Mouse (Mus musculus) lung, embryonic 14.5 days (tissue): ENCODE measurements around the gene Bmp2. TPM values are rescaled to one million over a fixed set of nuclear protein-coding genes. Genes with fewer than 3 reads are reported as not detected.

Experiments used
- ATAC-seq: fragments of 200-750 bp; cut with Nextera tagmentation; 2 replicates; pipeline ENCODE4 v1.8.0; 2017; ENCODE audit warnings: mild to moderate bottlenecking, moderate TSS enrichment, moderate library complexity; ENCODE audit not compliant: insufficient read depth
- DNase-seq: peaks from one replicate; pipeline ENCODE4 v3.0.0-alpha.2; 2015
- H3K27ac ChIP-seq: fragments of 300-500 bp; sonication (generic); 2 replicates; pipeline ENCODE4 v1.5.1; 2014; ENCODE audit warnings: low read depth, mild to moderate bottlenecking, moderate library complexity
- H3K27me3 ChIP-seq: fragments of 300-500 bp; sonication (generic); 2 replicates; pipeline ENCODE4 v1.6.1; 2014; ENCODE audit warnings: low read length, control low read depth; ENCODE audit not compliant: insufficient read depth
- H3K36me3 ChIP-seq: fragments of 300-500 bp; sonication (generic); 2 replicates; pipeline ENCODE4 v1.6.1; 2014; ENCODE audit warnings: control low read depth; ENCODE audit not compliant: insufficient read depth
- H3K4me1 ChIP-seq: fragments of 300-500 bp; sonication (generic); 2 replicates; pipeline ENCODE4 v1.6.1; 2014; ENCODE audit warnings: antibody characterized with exemption, control low read depth; ENCODE audit not compliant: insufficient read depth
- H3K4me2 ChIP-seq: fragments of 300-500 bp; sonication (generic); 2 replicates; pipeline ENCODE4 v1.6.1; 2014; ENCODE audit warnings: mild to moderate bottlenecking
- H3K4me3 ChIP-seq: fragments of 300-500 bp; sonication (generic); 2 replicates; pipeline ENCODE4 v1.5.1; 2014; ENCODE audit warnings: low read depth, low read length
- H3K9ac ChIP-seq: fragments of 300-500 bp; sonication (generic); 2 replicates; pipeline ENCODE4 v1.6.1; 2014
- H3K9me3 ChIP-seq: fragments of 300-500 bp; sonication (generic); 2 replicates; pipeline ENCODE4 v1.6.1; 2016; ENCODE audit warnings: low read depth, low read length, control low read depth
- CTCF ChIP-seq: IDR thresholded peaks from 2 replicates; pipeline ENCODE4 v1.5.1; 2016; ENCODE audit warnings: antibody characterized with exemption, low read depth
- WGBS: fragments of 180-500 bp; shearing (Covaris S2); extraction: QIAGEN DNeasy Blood & Tissue Kit; methylation state at CpG from one replicate; pipeline ENCODE4 v1.1.7; 2014; 5-methylcytosine and 5-hydroxymethylcytosine counted together
- microRNA-seq: library from miRNA; unstranded; fragments of <30 nt; microRNA quantifications from one replicate; pipeline ENCODE4, GENCODE M21; 2016; ENCODE audit warnings: borderline number of aligned reads
- polyA plus RNA-seq: library from polyadenylated mRNA; unstranded; fragments of >200 nt; fragmentation: Nextera tagmentation; extraction: Ambion mirVana; gene quantifications from 2 replicates; pipeline ENCODE4 v1.2.1, GENCODE M21; 2014

Bmp2 gene
- polyA plus RNA-seq, 1 experiment from 2014 or later = 3.2 TPM

- peak; percentile 64 for DNase-seq
- no peak overlapping the region for H3K27ac ChIP-seq
- no peak overlapping the region for H3K4me2 ChIP-seq
- no peaks in the 10 kb centered on the region for H3K36me3 ChIP-seq
- 40% methylated on average over 14 of the region's 14 CpGs for WGBS
- no peaks in the 10 kb centered on the region for H3K27me3 ChIP-seq
- no peak overlapping the region for H3K9ac ChIP-seq
- no peak for TF ChIP-seq CTCF
- H3K4me3 ChIP-seq = no peak overlapping the region
- H3K4me1 ChIP-seq = no peaks in the 10 kb centered on the region
- peak; percentile 42; the same call in 1 of the 2 replicates for ATAC-seq
- H3K9me3 ChIP-seq = no peaks in the 10 kb centered on the region
These were observed 14.2 kb downstream of the Bmp2 start for GRCm38 (mm10) chr2:133565995-133566710.

GRCm38 (mm10) chr2:133591562-133592255 lies 39.8 kb downstream of the Bmp2 start:
- H3K4me3 ChIP-seq = no peak overlapping the region
- DNase-seq (no peak), ATAC-seq (no peak)
- no peak overlapping the region for H3K27ac ChIP-seq
- no peak overlapping the region for H3K4me2 ChIP-seq
- H3K36me3 ChIP-seq = no peaks in the 10 kb centered on the region
- no peak for TF ChIP-seq CTCF
- H3K4me1 ChIP-seq = no peaks in the 10 kb centered on the region
- H3K9me3 ChIP-seq = no peaks in the 10 kb centered on the region
- no peaks in the 10 kb centered on the region for H3K27me3 ChIP-seq
- no peak overlapping the region for H3K9ac ChIP-seq
- WGBS = 31% methylated on average over 12 of the region's 12 CpGs

Small RNAs within 50 kb of the gene (microRNA-seq; reads per million reads assigned to microRNA genes)
- not detected for gene Mir3090
